ENCODE assay signal across 25 mouse cellular contexts in the genomic region with DNA sequence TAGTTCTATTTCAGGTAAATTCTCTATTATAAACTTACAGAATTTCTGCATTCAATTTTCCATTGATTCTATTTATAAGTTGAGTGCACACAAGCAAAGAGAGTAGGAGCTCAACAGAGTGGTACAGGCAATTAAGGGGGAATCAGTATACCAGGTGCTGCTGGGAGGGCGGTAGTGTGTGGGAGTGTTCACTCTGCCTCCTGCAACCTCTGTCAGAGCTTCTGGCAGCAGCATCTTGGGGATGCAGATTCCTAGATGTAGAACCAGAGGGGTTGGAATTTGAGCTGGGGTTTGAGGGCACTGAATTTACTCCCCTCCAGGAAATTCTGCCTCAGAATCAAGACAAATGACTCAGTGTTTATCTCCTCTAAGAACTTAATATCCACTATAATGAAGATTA.
"Had no signal": no experiment of that assay in that cellular context is flagged by ENCODE, and none has a peak within 500 bp of the region (broad histone marks: within the 10 kb centered on the region; RNA-seq: fewer than 3 reads in every experiment).

No protein-coding gene starts in this region.

- H3K9ac ChIP-seq: forebrain, postnatal 0 days; heart, embryonic 12.5 days; hindbrain, embryonic 12.5 days; hindbrain, embryonic 14.5 days; intestine, embryonic 15.5 days; limb, embryonic 12.5 days; liver, embryonic 13.5 days had no signal

- DNase-seq: forebrain, postnatal 0 days; gastrocnemius, postnatal 10 days; gastrocnemius, postnatal 25 days; heart, adult 18-20 months; heart, postnatal 10 days; heart, postnatal 4 days; kidney, adult 8-10 months; kidney, postnatal 14 days; kidney, postnatal 4 days; liver; liver, embryonic 13.5 days had no signal

- H3K4me2 ChIP-seq: heart, embryonic 12.5 days; hindbrain, embryonic 12.5 days; hindbrain, embryonic 14.5 days; intestine, embryonic 15.5 days; limb, embryonic 12.5 days; liver, embryonic 11.5 days; liver, embryonic 13.5 days had no signal

- H3K9me3 ChIP-seq: heart, embryonic 10.5 days; heart, embryonic 12.5 days; hindbrain, embryonic 10.5 days; hindbrain, embryonic 12.5 days; intestine, embryonic 15.5 days; limb, embryonic 10.5 days; limb, embryonic 12.5 days; liver, embryonic 13.5 days had no signal

- H3K27ac ChIP-seq: heart, embryonic 10.5 days; hindbrain, embryonic 10.5 days; hindbrain, embryonic 12.5 days; hindbrain, embryonic 14.5 days; intestine, embryonic 15.5 days; layer of hippocampus, adult 2 months; left cerebral cortex, adult 2 months; limb, embryonic 10.5 days; limb, embryonic 12.5 days; liver, embryonic 13.5 days had no signal

- H3K36me3 ChIP-seq: heart, embryonic 10.5 days; heart, embryonic 12.5 days; hindbrain, embryonic 10.5 days; hindbrain, embryonic 12.5 days; intestine, embryonic 15.5 days; limb, embryonic 10.5 days; limb, embryonic 12.5 days; liver, embryonic 13.5 days had no signal

- H3K4me3 ChIP-seq: heart, embryonic 10.5 days; heart, embryonic 12.5 days; hindbrain, embryonic 10.5 days; hindbrain, embryonic 12.5 days; intestine, embryonic 15.5 days; layer of hippocampus, adult 2 months; left cerebral cortex, adult 2 months; limb, embryonic 10.5 days; limb, embryonic 12.5 days; liver, embryonic 13.5 days had no signal

- ATAC-seq: forebrain, postnatal 0 days; hindbrain, embryonic 16.5 days; inflammation-experienced regulatory T-cells, adult 6 months; intestine, embryonic 15.5 days; intestine, postnatal 0 days had no signal

- H3K27me3 ChIP-seq: heart, embryonic 12.5 days; hindbrain, embryonic 12.5 days; intestine, embryonic 15.5 days; limb, embryonic 12.5 days; liver, embryonic 13.5 days had no signal

- H3K4me1 ChIP-seq: hindbrain, embryonic 10.5 days; intestine, embryonic 15.5 days; limb, embryonic 10.5 days; liver, embryonic 13.5 days had no signal
